Mouse (Mus musculus): Measurements from ENCODE around the gene Arl4d. TPM values are rescaled to one million over a fixed set of nuclear protein-coding genes. Genes with fewer than 3 reads are reported as not detected.
A peak's percentile ranks its signal among the peaks of the same experiment; 100 is the strongest.
"Not testable (repeated sequence)": the region's sequence is repeated elsewhere in the genome, so short reads cannot be mapped to it uniquely, and the experiment has no call there.

Arl4d gene
- polyA plus RNA-seq, 1 experiment from 2014 or later: 6.8 TPM

- H3K4me1 ChIP-seq (replicated peaks; ENCODE audit: control insufficient read depth, insufficient read depth, low read length); ATAC-seq (ENCODE audit: low read depth); H3K4me3 ChIP-seq (ENCODE audit: low read length); H3K9ac ChIP-seq (ENCODE audit: low read length); H3K27me3 ChIP-seq (ENCODE audit: control insufficient read depth, insufficient read depth, low read depth, low read length); H3K9me3 ChIP-seq (ENCODE audit: control insufficient read depth, low read length); H3K36me3 ChIP-seq (ENCODE audit: control insufficient read depth, insufficient read depth, low read length); H3K4me2 ChIP-seq (ENCODE audit: low read depth, low read length): not testable (repeated sequence)
- WGBS: 0% methylated on average over 4 of the region's 4 CpGs
- peak overlapping the region; percentile 36; the same call in 1 of the 2 replicates for H3K27ac ChIP-seq (ENCODE audit: low read length)
These were observed 20.3 kb upstream of the Arl4d start for GRCm38 (mm10) chr11:101645043-101645410.

DNA sequence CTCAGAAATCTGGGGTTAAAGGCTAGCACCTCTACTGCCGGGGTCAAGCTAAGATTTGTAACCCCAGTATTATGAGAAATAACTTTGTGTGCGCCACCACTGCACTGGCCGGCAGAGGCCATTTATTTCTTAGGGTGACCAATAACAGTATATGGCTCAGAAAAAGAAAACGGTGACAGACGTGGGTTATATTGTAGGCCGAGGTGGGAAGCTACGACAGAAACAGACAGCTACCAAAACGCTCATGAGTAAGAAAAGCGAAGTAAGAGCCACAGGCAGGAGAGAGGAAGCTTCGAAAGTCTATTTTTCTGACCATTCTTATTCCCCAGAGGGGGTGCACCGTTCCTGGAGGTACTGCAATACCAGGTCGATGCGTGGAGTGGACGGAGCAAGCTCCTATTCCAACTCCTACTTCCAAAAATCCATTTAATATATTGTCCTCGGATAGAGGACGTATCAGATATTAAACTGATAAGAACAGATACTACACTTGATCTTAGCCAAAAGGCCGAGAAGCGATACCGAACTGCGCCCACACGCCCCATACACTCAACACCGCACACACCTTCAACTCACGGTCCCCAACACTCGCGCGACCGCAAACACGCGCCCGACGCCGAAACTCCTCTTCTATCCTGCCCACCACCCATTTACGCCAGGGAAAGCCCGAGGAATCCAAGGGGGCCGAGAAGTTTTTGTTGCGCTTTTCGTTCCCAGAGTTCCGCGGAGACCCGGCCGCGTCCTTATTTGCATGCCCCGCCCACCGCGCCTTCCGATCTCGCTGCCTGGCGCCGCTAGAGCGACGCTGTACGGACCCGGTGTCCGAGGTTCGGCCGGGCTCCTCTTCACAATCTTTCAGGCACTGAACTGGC, 19.7 kb upstream of the Arl4d start:
- Histone ChIP-seq H3K9ac (ENCODE audit: low read length) (peak overlapping the region; percentile 60), H3K27ac (ENCODE audit: low read length) (peak overlapping the region; percentile 88), H3K4me2 (ENCODE audit: low read depth, low read length) (peak overlapping the region; percentile 51), H3K4me3 (ENCODE audit: low read length) (peak overlapping the region; percentile 38)
- not testable (repeated sequence) for H3K36me3 ChIP-seq (ENCODE audit: control insufficient read depth, insufficient read depth, low read length); H3K27me3 ChIP-seq (ENCODE audit: control insufficient read depth, insufficient read depth, low read depth, low read length); H3K9me3 ChIP-seq (ENCODE audit: control insufficient read depth, low read length); H3K4me1 ChIP-seq (replicated peaks; ENCODE audit: control insufficient read depth, insufficient read depth, low read length)
- WGBS: under 1% methylated on average over 43 of the region's 56 CpGs
- ATAC-seq (ENCODE audit: low read depth): peak; percentile 84

GRCm38 (mm10) chr11:101646283-101646794, 19.0 kb upstream of the Arl4d start:
- not testable (repeated sequence) for H3K36me3 ChIP-seq (ENCODE audit: control insufficient read depth, insufficient read depth, low read length); H3K9me3 ChIP-seq (ENCODE audit: control insufficient read depth, low read length); H3K27me3 ChIP-seq (ENCODE audit: control insufficient read depth, insufficient read depth, low read depth, low read length); H3K4me1 ChIP-seq (replicated peaks; ENCODE audit: control insufficient read depth, insufficient read depth, low read length); ATAC-seq (ENCODE audit: low read depth)
- Histone ChIP-seq H3K9ac (ENCODE audit: low read length) (peak overlapping the region; percentile 60), H3K4me2 (ENCODE audit: low read depth, low read length) (peak overlapping the region; percentile 51), H3K4me3 (ENCODE audit: low read length) (peak overlapping the region; percentile 38), H3K27ac (ENCODE audit: low read length) (peak overlapping the region; percentile 88)
- 12% methylated on average over 12 of the region's 16 CpGs for WGBS

DNA sequence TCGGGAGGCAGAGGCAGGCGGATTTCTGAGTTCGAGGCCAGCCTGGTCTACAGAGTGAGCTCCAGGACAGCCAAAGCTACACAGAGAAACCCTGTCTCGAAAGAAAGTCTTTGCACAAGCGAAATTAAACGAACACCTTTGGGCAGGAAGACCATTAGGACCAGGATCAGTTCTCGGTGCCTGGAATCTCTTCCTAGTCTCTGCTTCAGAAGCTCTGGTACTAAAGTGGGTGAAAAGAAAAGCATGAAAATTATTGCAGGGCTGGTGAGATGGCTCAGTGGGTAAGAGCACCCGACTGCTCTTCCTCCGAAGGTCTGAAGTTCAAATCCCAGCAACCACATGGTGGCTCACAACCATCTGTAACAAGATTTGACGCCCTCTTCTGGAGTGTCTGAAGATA, 18.2 kb upstream of the Arl4d start:
- H3K4me3 ChIP-seq (ENCODE audit: low read length); H3K4me2 ChIP-seq (ENCODE audit: low read depth, low read length); H3K4me1 ChIP-seq (replicated peaks; ENCODE audit: control insufficient read depth, insufficient read depth, low read length); ATAC-seq (ENCODE audit: low read depth); H3K27me3 ChIP-seq (ENCODE audit: control insufficient read depth, insufficient read depth, low read depth, low read length); H3K9ac ChIP-seq (ENCODE audit: low read length); H3K36me3 ChIP-seq (ENCODE audit: control insufficient read depth, insufficient read depth, low read length); H3K9me3 ChIP-seq (ENCODE audit: control insufficient read depth, low read length); H3K27ac ChIP-seq (ENCODE audit: low read length): not testable (repeated sequence)
- WGBS: 91% methylated on average over 10 of the region's 10 CpGs

- H3K4me1 ChIP-seq (replicated peaks; ENCODE audit: control insufficient read depth, insufficient read depth, low read length): 0 out of 2 replicates have a peak, but pooled peaks cover 4% of the 10 kb centered on the region
- no peak overlapping the region for H3K27ac ChIP-seq (ENCODE audit: low read length)
- H3K9ac ChIP-seq (ENCODE audit: low read length): no peak overlapping the region
- 80% methylated on average over 4 of the region's 4 CpGs for WGBS
- no peak overlapping the region for H3K4me2 ChIP-seq (ENCODE audit: low read depth, low read length)
- no peak for ATAC-seq (ENCODE audit: low read depth)
- no peak overlapping the region for H3K4me3 ChIP-seq (ENCODE audit: low read length)
- H3K36me3 ChIP-seq (ENCODE audit: control insufficient read depth, insufficient read depth, low read length): no peaks in the 10 kb centered on the region
- no peaks in the 10 kb centered on the region for H3K9me3 ChIP-seq (ENCODE audit: control insufficient read depth, low read length)
- no peaks in the 10 kb centered on the region; the same call in 1 of the 2 replicates for H3K27me3 ChIP-seq (ENCODE audit: control insufficient read depth, insufficient read depth, low read depth, low read length)
These were observed 9.0 kb upstream of the Arl4d start for GRCm38 (mm10) chr11:101656356-101656755.

- H3K36me3 ChIP-seq (ENCODE audit: control insufficient read depth, insufficient read depth, low read length): no peaks in the 10 kb centered on the region
- no peaks in the 10 kb centered on the region for H3K9me3 ChIP-seq (ENCODE audit: control insufficient read depth, low read length)
- peak overlapping the region; percentile 54 for H3K4me2 ChIP-seq (ENCODE audit: low read depth, low read length)
- peak overlapping the region; percentile 34 for H3K4me3 ChIP-seq (ENCODE audit: low read length)
- ATAC-seq (ENCODE audit: low read depth): peak; percentile 53
- no peaks in the 10 kb centered on the region; the same call in 1 of the 2 replicates for H3K27me3 ChIP-seq (ENCODE audit: control insufficient read depth, insufficient read depth, low read depth, low read length)
- H3K9ac ChIP-seq (ENCODE audit: low read length): peak overlapping the region; percentile 68
- 2% methylated on average over 3 of the region's 3 CpGs for WGBS
- H3K4me1 ChIP-seq (replicated peaks; ENCODE audit: control insufficient read depth, insufficient read depth, low read length): 0 out of 2 replicates have a peak, but pooled peaks cover 4% of the 10 kb centered on the region
- peak overlapping the region; percentile 93 for H3K27ac ChIP-seq (ENCODE audit: low read length)
These were observed 7.8 kb upstream of the Arl4d start for GRCm38 (mm10) chr11:101657528-101657885.

DNA sequence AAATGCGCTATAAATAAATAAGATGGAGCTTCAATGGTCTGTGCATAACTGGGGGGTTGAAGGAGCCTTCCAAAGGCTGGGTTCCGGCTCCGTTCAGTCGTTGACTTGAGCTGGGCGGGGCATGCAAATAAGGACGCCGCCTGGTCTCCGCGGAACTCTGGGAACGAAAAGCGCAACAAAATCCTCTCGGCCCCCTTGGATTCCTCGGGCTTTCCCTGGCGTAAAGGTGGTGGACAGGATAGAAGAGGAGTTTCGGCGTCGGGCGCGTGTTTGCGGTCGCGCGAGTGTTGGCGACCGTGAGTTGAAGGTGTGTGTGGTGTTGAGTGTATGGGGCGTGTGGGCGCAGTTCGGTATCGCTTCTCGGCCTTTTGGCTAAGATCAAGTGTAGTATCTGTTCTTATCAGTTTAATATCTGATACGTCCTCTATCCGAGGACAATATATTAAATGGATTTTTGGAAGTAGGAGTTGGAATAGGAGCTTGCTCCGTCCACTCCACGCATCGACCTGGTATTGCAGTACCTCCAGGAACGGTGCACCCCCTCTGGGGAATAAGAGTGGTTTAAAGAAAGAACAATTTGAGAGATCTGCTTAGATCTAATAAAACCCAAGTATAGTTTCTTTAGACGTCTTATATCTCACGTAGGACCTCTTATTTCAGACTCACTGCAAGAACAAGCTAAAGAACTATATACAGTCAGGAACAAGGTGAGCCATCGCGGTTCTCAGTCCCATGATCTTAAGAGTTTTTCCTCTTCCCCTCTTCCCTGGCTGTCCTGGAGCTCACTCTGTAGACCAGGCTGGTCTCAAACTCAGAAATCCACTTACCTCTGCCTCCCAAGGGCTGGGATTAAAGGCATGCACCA, 7.2 kb upstream of the Arl4d start:
- peak overlapping the region; percentile 93 for H3K27ac ChIP-seq (ENCODE audit: low read length)
- not testable (repeated sequence) for H3K9me3 ChIP-seq (ENCODE audit: control insufficient read depth, low read length); H3K4me1 ChIP-seq (replicated peaks; ENCODE audit: control insufficient read depth, insufficient read depth, low read length); H3K27me3 ChIP-seq (ENCODE audit: control insufficient read depth, insufficient read depth, low read depth, low read length); H3K36me3 ChIP-seq (ENCODE audit: control insufficient read depth, insufficient read depth, low read length)
- WGBS: under 1% methylated on average over 38 of the region's 40 CpGs
- H3K9ac ChIP-seq (ENCODE audit: low read length): peak overlapping the region; percentile 68
- ATAC-seq (ENCODE audit: low read depth): peak; percentile 92
- H3K4me3 ChIP-seq (ENCODE audit: low read length): peak overlapping the region; percentile 34
- peak overlapping the region; percentile 54 for H3K4me2 ChIP-seq (ENCODE audit: low read depth, low read length)

GRCm38 (mm10) chr11:101658751-101659558, 6.4 kb upstream of the Arl4d start:
- Histone ChIP-seq H3K4me3 (ENCODE audit: low read length) (no peak overlapping the region), H3K9me3 (ENCODE audit: control insufficient read depth, low read length) (no peaks in the 10 kb centered on the region), H3K36me3 (ENCODE audit: control insufficient read depth, insufficient read depth, low read length) (no peaks in the 10 kb centered on the region), H3K9ac (ENCODE audit: low read length) (no peak overlapping the region), H3K27me3 (ENCODE audit: control insufficient read depth, insufficient read depth, low read depth, low read length) (no peaks in the 10 kb centered on the region), H3K4me2 (ENCODE audit: low read depth, low read length) (no peak overlapping the region), H3K27ac (ENCODE audit: low read length) (peak overlapping the region; percentile 83), H3K4me1 (replicated peaks; ENCODE audit: control insufficient read depth, insufficient read depth, low read length) (0 out of 2 replicates have a peak, but pooled peaks cover 4% of the 10 kb centered on the region)
- WGBS: 21% methylated on average over 10 of the region's 10 CpGs
- ATAC-seq (ENCODE audit: low read depth): peak; percentile 26; the same call in 1 of the 2 replicates
